In the genomic region with DNA sequence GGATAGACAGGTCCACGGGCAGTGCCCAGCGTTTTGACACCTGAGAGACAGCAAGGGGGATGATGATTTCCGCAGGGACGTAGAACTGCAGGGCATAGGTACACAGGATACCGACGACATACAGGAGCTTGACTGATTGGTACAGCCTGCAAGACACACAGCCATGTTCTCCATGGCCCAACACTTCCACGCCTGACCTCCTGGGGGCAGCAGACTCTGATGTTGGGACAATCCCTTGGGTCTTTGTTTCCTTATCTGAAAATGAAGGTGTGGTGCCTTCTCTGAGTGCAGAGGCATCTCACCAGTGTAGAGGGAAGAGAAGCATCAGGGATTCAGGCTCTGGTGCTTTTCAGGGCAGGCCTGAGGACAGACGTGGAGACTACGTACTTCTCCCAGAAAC, we compare ENCODE assay signal across 10 mouse cellular contexts. TPM values are rescaled to one million over a fixed set of nuclear protein-coding genes. Genes with fewer than 3 reads are reported as not detected.
DNase-seq lines count a peak whose midpoint lies in the region; TF ChIP-seq lines count a peak whose summit lies in the region.
"Had no signal": no experiment of that assay in that cellular context is flagged by ENCODE, and none has a peak within 500 bp of the region (broad histone marks: within the 10 kb centered on the region; RNA-seq: fewer than 3 reads in every experiment).

No protein-coding gene starts in this region.

- H3K36me3 ChIP-seq in testis, adult 2 months (ENCODE audit: control insufficient read depth, insufficient read depth, low read length): no peaks in the 10 kb centered on the region
- H3K36me3 ChIP-seq in splenic B cell, adult 2 months (ENCODE audit: control insufficient read depth, insufficient read depth, low read length, poor library complexity, severe bottlenecking): no peaks in the 10 kb centered on the region
- H3K36me3 ChIP-seq: hindbrain, embryonic 15.5 days had no signal

- DNase-seq in adrenal gland, adult (ENCODE audit: inconsistent age in 2 of 2, low spot score in 1 of 2): peak; percentile 50 to 83
- DNase-seq in adrenal gland, adult 8-10 months: no peak
- no peak for DNase-seq in testis, postnatal 14 days (ENCODE audit: low spot score)
- DNase-seq in embryo, embryonic 9.5 days (ENCODE audit: extremely low spot score): peak; percentile 54
- peak; percentile 39 to 74 for DNase-seq in layer of hippocampus, postnatal 25 days (ENCODE audit: extremely low spot score in 1 of 2, low spot score in 1 of 2)
- peak; percentile 70 for DNase-seq in lung, postnatal 36 days
- DNase-seq in splenic B cell, adult 2 months (ENCODE audit: low read depth, low spot score): peak; percentile 66

- no peak overlapping the region for H3K27ac ChIP-seq in testis, adult 2 months (ENCODE audit: control insufficient read depth, insufficient read depth, low read depth, low read length)
- H3K27ac ChIP-seq: hindbrain, embryonic 15.5 days had no signal

- H3K4me1 ChIP-seq in testis, adult 2 months (ENCODE audit: control insufficient read depth, insufficient read depth, low read length): peaks cover 4% of the 10 kb centered on the region; the same call in 1 of the 2 replicates
- H3K4me1 ChIP-seq: hindbrain, embryonic 15.5 days had no signal

- TF ChIP-seq CTCF in testis, adult 2 months (IDR thresholded peaks at IDR 0.05; ENCODE audit: control insufficient read depth, insufficient read depth, insufficient replicate concordance, low read depth, low read length): peak; percentile 71

- no peak for TF ChIP-seq POLR2A in testis, adult 2 months (IDR thresholded peaks at IDR 0.05; ENCODE audit: control insufficient read depth, low read depth, low read length)

- no peaks in the 10 kb centered on the region for H3K27me3 ChIP-seq in testis, adult 2 months (ENCODE audit: control insufficient read depth, insufficient read depth, low read length)
- H3K27me3 ChIP-seq in splenic B cell, adult 2 months (ENCODE audit: control insufficient read depth, insufficient read depth, low read length, poor library complexity, severe bottlenecking): no peaks in the 10 kb centered on the region
- H3K27me3 ChIP-seq: hindbrain, embryonic 15.5 days had no signal

- H3K4me3 ChIP-seq in testis, adult 2 months (ENCODE audit: control insufficient read depth, low read depth, low read length): no peak overlapping the region
- H3K4me3 ChIP-seq: hindbrain, embryonic 15.5 days had no signal

RNA-seq across cellular contexts. Expression of gene Slc36a3, which starts 11.2 kb away (rescaled TPM):
- total RNA-seq in adrenal gland, adult 8-10 months (2022): not detected
- polyA plus RNA-seq in testis, adult 2 months (2012; rRNA removed): 87.6 and 103 TPM in 2 replicates
- total RNA-seq in layer of hippocampus, postnatal 25 days (2021): not detected
- polyA plus RNA-seq: hindbrain, embryonic 15.5 days; stomach, embryonic 16.5 days had no signal

RNA-seq across cellular contexts. Expression of gene Slc36a2, which starts 22.2 kb away (rescaled TPM):
- total RNA-seq in adrenal gland, adult 8-10 months (2022): 10 to 100 TPM; 11.2 to 54.4 (median 43.2) TPM
- 0.56 and 0.65 TPM in 2 replicates for polyA plus RNA-seq in testis, adult 2 months (2012; rRNA removed)
- under 1 TPM in 1 of 2 experiments, not detected in 1; 0.10 TPM for total RNA-seq in layer of hippocampus, postnatal 25 days (2021)

RNA-seq across cellular contexts. Expression of gene Slc36a1, which starts 41.5 kb away (rescaled TPM):
- total RNA-seq in adrenal gland, adult 8-10 months (2022): 10 to 100 TPM; 24.4 to 27.7 (median 24.6) TPM
- 15.2 and 18.1 TPM in 2 replicates for polyA plus RNA-seq in testis, adult 2 months (2012; rRNA removed)
- total RNA-seq in layer of hippocampus, postnatal 25 days (2021): 10 to 100 TPM; 59.3 to 61.5 TPM

Comparison
In these comparisons a context has a peak if more than half of its experiments do, and no peak if none do; other contexts are left out.
1. DNase-seq: peak in adrenal gland, adult (2 of 2), embryo, embryonic 9.5 days (single experiment), layer of hippocampus, postnatal 25 days (2 of 2), lung, postnatal 36 days (single experiment) and splenic B cell, adult 2 months (single experiment); none in adrenal gland, adult 8-10 months (single experiment) and testis, postnatal 14 days (single experiment).
2. RNA of gene Slc36a2, which starts 22.2 kb away (total RNA-seq): 11.2 to 54.4 TPM in adrenal gland, adult 8-10 months; 0.10 TPM in layer of hippocampus, postnatal 25 days; every median in the first group is over 10 times any median in the second.